Mouse (Mus musculus): ENCODE results near the gene Ascl5.

DNA sequence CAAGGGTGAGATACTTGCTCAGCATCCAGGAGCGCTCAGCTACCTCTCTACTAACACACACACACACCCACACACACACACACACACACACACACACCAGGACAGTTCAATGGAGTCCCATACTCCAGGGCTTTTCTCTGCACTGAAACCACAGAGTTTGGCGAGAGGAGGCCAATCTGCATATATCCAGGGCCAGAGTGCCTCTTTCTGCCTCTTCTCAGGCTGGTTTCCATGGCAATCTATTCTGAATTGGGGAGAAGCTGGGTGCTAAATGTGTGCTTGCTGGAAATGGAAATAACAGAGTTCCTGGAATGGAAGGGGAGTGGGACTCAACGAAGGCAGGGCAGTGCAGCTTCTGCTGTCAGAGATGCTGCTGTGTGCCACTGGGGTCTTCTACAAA, 5.2 kb downstream of the Ascl5 start:
- TF ChIP-seq POLR2A (IDR thresholded peaks at IDR 0.05; ENCODE audit: insufficient read depth, low read depth, low read length) (no peak), CTCF (IDR thresholded peaks at IDR 0.05; ENCODE audit: insufficient read depth, low read depth, low read length) (no peak)

All from olfactory bulb, adult 2 months (tissue).